Mouse (Mus musculus) heart, embryonic 16.5 days (tissue): ENCODE results near the gene Rsph6a. TPM values are rescaled to one million over a fixed set of nuclear protein-coding genes. Genes with fewer than 3 reads are reported as not detected.

ENCODE experiments used
- ATAC-seq: fragments of 200-750 bp; cut with Nextera tagmentation; replicated peaks from 2 replicates; pipeline ENCODE4 v1.8.0; 2017; ENCODE audit warnings: moderate number of reproducible peaks; ENCODE audit not compliant: insufficient read depth, low FRiP score; ENCODE audit errors: extremely low read depth
- H3K27ac ChIP-seq: fragments of 300-500 bp; sonication (generic); 2 replicates; pipeline ENCODE4 v1.5.1; 2014; ENCODE audit warnings: mild to moderate bottlenecking, low read length, control low read depth, moderate library complexity
- H3K27me3 ChIP-seq: fragments of 300-500 bp; sonication (generic); 2 replicates; pipeline ENCODE4 v1.6.1; 2014; ENCODE audit warnings: low read length, mixed read lengths; ENCODE audit not compliant: control insufficient read depth, insufficient read depth
- H3K36me3 ChIP-seq: fragments of 300-500 bp; sonication (generic); 2 replicates; pipeline ENCODE4 v1.6.1; 2014; ENCODE audit not compliant: control insufficient read depth, insufficient read depth
- H3K4me1 ChIP-seq: fragments of 300-500 bp; sonication (generic); 2 replicates; pipeline ENCODE4 v1.6.1; 2014; ENCODE audit warnings: low read length, mixed read lengths; ENCODE audit not compliant: control insufficient read depth, insufficient read depth
- H3K4me2 ChIP-seq: fragments of 300-500 bp; sonication (generic); 2 replicates; pipeline ENCODE4 v1.6.1; 2014; ENCODE audit warnings: low read depth, mild to moderate bottlenecking, control low read depth, low read length
- H3K4me3 ChIP-seq: fragments of 300-500 bp; sonication (generic); 2 replicates; pipeline ENCODE4 v1.5.1; 2014; ENCODE audit warnings: mild to moderate bottlenecking, control low read depth, low read length
- H3K9ac ChIP-seq: fragments of 300-500 bp; sonication (generic); 2 replicates; pipeline ENCODE4 v1.6.1; 2014; ENCODE audit warnings: low read length, control low read depth
- H3K9me3 ChIP-seq: fragments of 300-500 bp; sonication (generic); replicated peaks from 2 replicates; pipeline ENCODE4 v1.6.1; 2016; ENCODE audit warnings: low read length; ENCODE audit not compliant: control insufficient read depth
- WGBS: fragments of 180-500 bp; shearing (Covaris S2); extraction: QIAGEN DNeasy Blood & Tissue Kit; methylation state at CpG from one replicate; pipeline ENCODE4 v1.1.7; 2014; 5-methylcytosine and 5-hydroxymethylcytosine counted together
- microRNA-seq: library from miRNA; unstranded; fragments of <30 nt; microRNA quantifications from one replicate; pipeline ENCODE4, GENCODE M21; 2017
- polyA plus RNA-seq: library from polyadenylated mRNA; unstranded; fragments of >200 nt; fragmentation: Nextera tagmentation; extraction: Ambion mirVana; gene quantifications from 2 replicates; pipeline ENCODE4 v1.2.1, GENCODE M21; 2015

The Rsph6a gene
- polyA plus RNA-seq, 1 experiment from 2014 or later: not detected

GRCm38 (mm10) chr7:19121686-19122085 is 67.2 kb downstream of the Rsph6a start:
- WGBS: 87% methylated on average over 4 of the region's 4 CpGs
- no peak for ATAC-seq
- Histone ChIP-seq H3K36me3 (no peaks in the 10 kb centered on the region), H3K4me2 (no peak overlapping the region), H3K27ac (no peak overlapping the region), H3K9me3 (peaks cover 7% of the 10 kb centered on the region), H3K27me3 (no peaks in the 10 kb centered on the region), H3K9ac (no peak overlapping the region), H3K4me1 (peaks cover 16% of the 10 kb centered on the region), H3K4me3 (no peak overlapping the region)

Small RNA genes within 50 kb of the gene (microRNA-seq; reads per million reads assigned to microRNA genes)
- not detected for gene Mir3100

Other genes starting within 250 kb of the Rsph6a start
- gene Psg17, start 233.1 kb upstream of the Rsph6a start, polyA plus RNA-seq: not detected in 2 replicates
- 0.50 and 0.69 TPM in 2 replicates for gene Mill2, start 214.7 kb upstream of the Rsph6a start, polyA plus RNA-seq
- 3.5 and 5.7 TPM in 2 replicates for gene Pglyrp1, start 183.4 kb upstream of the Rsph6a start, polyA plus RNA-seq
- gene Ccdc61, start 144.3 kb upstream of the Rsph6a start, polyA plus RNA-seq: 21.7 and 23.7 TPM in 2 replicates
- gene Nova2, start 128.8 kb upstream of the Rsph6a start, polyA plus RNA-seq: 0.64 and 0.82 TPM in 2 replicates
- gene Nanos2, start 67.3 kb upstream of the Rsph6a start, polyA plus RNA-seq: not detected in 2 replicates
- gene Mypop, start 63.4 kb upstream of the Rsph6a start, polyA plus RNA-seq: 1.8 and 1.9 TPM in 2 replicates
- gene Irf2bp1, start 50.6 kb upstream of the Rsph6a start, polyA plus RNA-seq: 12.5 and 12.7 TPM in 2 replicates
- 0.17 and 0.37 TPM in 2 replicates for gene Foxa3, start 31.2 kb upstream of the Rsph6a start, polyA plus RNA-seq
- 25.3 and 25.6 TPM in 2 replicates for gene Sympk, start 30.3 kb upstream of the Rsph6a start, polyA plus RNA-seq
- gene Dmwd, start 21.5 kb downstream of the Rsph6a start, polyA plus RNA-seq: 12.6 and 14.1 TPM in 2 replicates
- 70.7 and 85.5 TPM in 2 replicates for gene Dmpk, start 29.2 kb downstream of the Rsph6a start, polyA plus RNA-seq
- gene Six5, start 39.9 kb downstream of the Rsph6a start, polyA plus RNA-seq: 5.1 and 5.4 TPM in 2 replicates
- 0.38 and 0.64 TPM in 2 replicates for gene Gm4969, start 63.7 kb downstream of the Rsph6a start, polyA plus RNA-seq
- gene Fbxo46, start 65.2 kb downstream of the Rsph6a start, polyA plus RNA-seq: 9.8 and 9.9 TPM in 2 replicates
- gene Qpctl, start 94.6 kb downstream of the Rsph6a start, polyA plus RNA-seq: 9.6 and 10.6 TPM in 2 replicates
- 84.3 and 93.8 TPM in 2 replicates for gene Snrpd2, start 95.0 kb downstream of the Rsph6a start, polyA plus RNA-seq
- 104 and 107 TPM in 2 replicates for gene Gipr, start 111.4 kb downstream of the Rsph6a start, polyA plus RNA-seq
- 23.5 and 26.2 TPM in 2 replicates for gene Eml2, start 121.7 kb downstream of the Rsph6a start, polyA plus RNA-seq
- 2.4 and 2.7 TPM in 2 replicates for gene Gpr4, start 157.8 kb downstream of the Rsph6a start, polyA plus RNA-seq
- 40.4 and 41.8 TPM in 2 replicates for gene Opa3, start 173.6 kb downstream of the Rsph6a start, polyA plus RNA-seq
- gene Vasp, start 217.1 kb downstream of the Rsph6a start, polyA plus RNA-seq: 84.0 and 86.1 TPM in 2 replicates
- 0.11 TPM in 1 of 2 replicates, not detected in the other for gene Ppm1n, start 225.4 kb downstream of the Rsph6a start, polyA plus RNA-seq
- gene Rtn2, start 227.9 kb downstream of the Rsph6a start, polyA plus RNA-seq: 27.4 and 28.5 TPM in 2 replicates